Mouse (Mus musculus): ENCODE measurements at regions not wholly inside any gene's neighbourhood (a gene's known extent, or its start where the extent isn't known, plus 50 kb on each side); places are given as distances from the start of the nearest gene placed in this dataset.

- Histone ChIP-seq H3K4me2 (ENCODE audit: low read depth, low read length) (no peak overlapping the region), H3K27ac (ENCODE audit: low read depth) (no peak overlapping the region), H3K4me1 (ENCODE audit: control insufficient read depth, insufficient read depth) (no peaks in the 10 kb centered on the region), H3K9me3 (replicated peaks; ENCODE audit: control insufficient read depth, low read length) (no peaks in the 10 kb centered on the region), H3K36me3 (replicated peaks; ENCODE audit: control insufficient read depth, insufficient read depth, low read length) (no peaks in the 10 kb centered on the region), H3K9ac (replicated peaks; ENCODE audit: low read depth, low read length) (no peak overlapping the region), H3K4me3 (ENCODE audit: low read depth, low read length) (no peak overlapping the region), H3K27me3 (ENCODE audit: control insufficient read depth, insufficient read depth, low read length) (no peaks in the 10 kb centered on the region)
- WGBS = 93% methylated on average over 1 of the region's 1 CpGs
- DNase-seq (ENCODE audit: low spot score) (no peak), ATAC-seq (ENCODE audit: insufficient read depth, low read depth) (no peak)
- TF ChIP-seq EP300 (IDR thresholded peaks at IDR 0.05; ENCODE audit: low read depth) = no peak
- TF ChIP-seq CTCF (IDR thresholded peaks at IDR 0.05; ENCODE audit: low read depth) = no peak
Measured at GRCm38 (mm10) chr2:92763881-92764635, 150.8 kb upstream of the Syt13 start.

- no peak overlapping the region for H3K4me3 ChIP-seq (ENCODE audit: low read depth, low read length)
- 77% methylated on average over 5 of the region's 5 CpGs for WGBS
- no peaks in the 10 kb centered on the region for H3K36me3 ChIP-seq (replicated peaks; ENCODE audit: control insufficient read depth, insufficient read depth, low read length)
- ATAC-seq (ENCODE audit: insufficient read depth, low read depth) (no peak), DNase-seq (ENCODE audit: low spot score) (no peak)
- no peak overlapping the region for H3K9ac ChIP-seq (replicated peaks; ENCODE audit: low read depth, low read length)
- H3K4me2 ChIP-seq (ENCODE audit: low read depth, low read length) = no peak overlapping the region
- TF ChIP-seq CTCF (IDR thresholded peaks at IDR 0.05; ENCODE audit: low read depth) (no peak), EP300 (IDR thresholded peaks at IDR 0.05; ENCODE audit: low read depth) (no peak)
- 0 out of 2 replicates have a peak, but pooled peaks cover 3% of the 10 kb centered on the region for H3K9me3 ChIP-seq (replicated peaks; ENCODE audit: control insufficient read depth, low read length)
- no peaks in the 10 kb centered on the region for H3K27me3 ChIP-seq (ENCODE audit: control insufficient read depth, insufficient read depth, low read length)
- no peak overlapping the region for H3K27ac ChIP-seq (ENCODE audit: low read depth)
- H3K4me1 ChIP-seq (ENCODE audit: control insufficient read depth, insufficient read depth) = no peaks in the 10 kb centered on the region
Measured at GRCm38 (mm10) chr2:92767476-92768005, 147.4 kb upstream of the Syt13 start.

- Histone ChIP-seq H3K4me1 (ENCODE audit: control insufficient read depth, insufficient read depth) (no peaks in the 10 kb centered on the region), H3K9ac (replicated peaks; ENCODE audit: low read depth, low read length) (no peak overlapping the region), H3K36me3 (replicated peaks; ENCODE audit: control insufficient read depth, insufficient read depth, low read length) (no peaks in the 10 kb centered on the region), H3K4me3 (ENCODE audit: low read depth, low read length) (no peak overlapping the region), H3K27me3 (ENCODE audit: control insufficient read depth, insufficient read depth, low read length) (no peaks in the 10 kb centered on the region), H3K4me2 (ENCODE audit: low read depth, low read length) (no peak overlapping the region), H3K27ac (ENCODE audit: low read depth) (no peak overlapping the region), H3K9me3 (replicated peaks; ENCODE audit: control insufficient read depth, low read length) (0 out of 2 replicates have a peak, but pooled peaks cover 3% of the 10 kb centered on the region)
- TF ChIP-seq EP300 (IDR thresholded peaks at IDR 0.05; ENCODE audit: low read depth) (no peak), CTCF (IDR thresholded peaks at IDR 0.05; ENCODE audit: low read depth) (no peak)
- ATAC-seq (ENCODE audit: insufficient read depth, low read depth) (no peak), DNase-seq (ENCODE audit: low spot score) (no peak)
- WGBS = 39% methylated on average over 2 of the region's 2 CpGs
Measured at GRCm38 (mm10) chr2:92768088-92768487, 146.8 kb upstream of the Syt13 start.

GRCm38 (mm10) chr2:92769061-92769460, 145.8 kb upstream of the Syt13 start:
- DNase-seq (ENCODE audit: low spot score) = no peak
- 56% methylated on average over 3 of the region's 3 CpGs for WGBS
- TF ChIP-seq CTCF (IDR thresholded peaks at IDR 0.05; ENCODE audit: low read depth) (no peak), EP300 (IDR thresholded peaks at IDR 0.05; ENCODE audit: low read depth) (no peak)
- Histone ChIP-seq H3K27ac (ENCODE audit: low read depth) (no peak overlapping the region), H3K9ac (replicated peaks; ENCODE audit: low read depth, low read length) (no peak overlapping the region), H3K36me3 (replicated peaks; ENCODE audit: control insufficient read depth, insufficient read depth, low read length) (no peaks in the 10 kb centered on the region), H3K4me2 (ENCODE audit: low read depth, low read length) (no peak overlapping the region), H3K4me1 (ENCODE audit: control insufficient read depth, insufficient read depth) (no peaks in the 10 kb centered on the region), H3K27me3 (ENCODE audit: control insufficient read depth, insufficient read depth, low read length) (no peaks in the 10 kb centered on the region), H3K4me3 (ENCODE audit: low read depth, low read length) (no peak overlapping the region), H3K9me3 (replicated peaks; ENCODE audit: control insufficient read depth, low read length) (0 out of 2 replicates have a peak, but pooled peaks cover 3% of the 10 kb centered on the region)
- ATAC-seq (ENCODE audit: insufficient read depth, low read depth) = no peak

DNA sequence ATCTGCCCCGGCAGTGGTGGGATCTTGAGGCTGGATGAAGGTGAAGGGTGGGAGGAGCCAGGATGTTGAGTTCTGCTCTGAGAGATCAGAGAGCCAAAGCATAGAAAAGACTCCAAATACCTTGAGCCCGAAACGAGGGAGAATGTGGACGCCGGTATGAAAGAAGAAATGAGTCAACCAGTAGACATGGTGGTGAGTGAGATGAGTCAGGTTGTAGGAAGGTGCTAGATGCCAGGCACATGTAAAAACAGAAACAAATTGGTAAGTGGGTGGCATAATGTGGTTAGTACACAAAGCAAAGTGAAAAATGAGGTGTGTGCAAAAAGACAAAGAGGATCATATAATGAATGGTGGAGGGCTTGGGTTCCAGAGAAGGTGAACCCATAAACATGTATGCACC, 144.8 kb upstream of the Syt13 start:
- TF ChIP-seq EP300 (IDR thresholded peaks at IDR 0.05; ENCODE audit: low read depth) = no peak
- TF ChIP-seq CTCF (IDR thresholded peaks at IDR 0.05; ENCODE audit: low read depth) = no peak
- H3K4me1 ChIP-seq (ENCODE audit: control insufficient read depth, insufficient read depth) = no peaks in the 10 kb centered on the region
- H3K27me3 ChIP-seq (ENCODE audit: control insufficient read depth, insufficient read depth, low read length) = no peaks in the 10 kb centered on the region
- H3K4me3 ChIP-seq (ENCODE audit: low read depth, low read length) = no peak overlapping the region
- WGBS = 73% methylated on average over 5 of the region's 5 CpGs
- no peak for ATAC-seq (ENCODE audit: insufficient read depth, low read depth)
- no peak overlapping the region for H3K9ac ChIP-seq (replicated peaks; ENCODE audit: low read depth, low read length)
- H3K36me3 ChIP-seq (replicated peaks; ENCODE audit: control insufficient read depth, insufficient read depth, low read length) = no peaks in the 10 kb centered on the region
- no peak overlapping the region for H3K4me2 ChIP-seq (ENCODE audit: low read depth, low read length)
- DNase-seq (ENCODE audit: low spot score) = no peak
- no peak overlapping the region for H3K27ac ChIP-seq (ENCODE audit: low read depth)
- 0 out of 2 replicates have a peak, but pooled peaks cover 3% of the 10 kb centered on the region for H3K9me3 ChIP-seq (replicated peaks; ENCODE audit: control insufficient read depth, low read length)
